Mouse (Mus musculus): ENCODE measurements around the gene Mgst2. TPM values are rescaled to one million over a fixed set of nuclear protein-coding genes. Genes with fewer than 3 reads are reported as not detected.
A peak's percentile ranks its signal among the peaks of the same experiment; 100 is the strongest.

The Mgst2 gene
- polyA plus RNA-seq, 1 experiment from 2014 or later: 1.9 TPM

DNA sequence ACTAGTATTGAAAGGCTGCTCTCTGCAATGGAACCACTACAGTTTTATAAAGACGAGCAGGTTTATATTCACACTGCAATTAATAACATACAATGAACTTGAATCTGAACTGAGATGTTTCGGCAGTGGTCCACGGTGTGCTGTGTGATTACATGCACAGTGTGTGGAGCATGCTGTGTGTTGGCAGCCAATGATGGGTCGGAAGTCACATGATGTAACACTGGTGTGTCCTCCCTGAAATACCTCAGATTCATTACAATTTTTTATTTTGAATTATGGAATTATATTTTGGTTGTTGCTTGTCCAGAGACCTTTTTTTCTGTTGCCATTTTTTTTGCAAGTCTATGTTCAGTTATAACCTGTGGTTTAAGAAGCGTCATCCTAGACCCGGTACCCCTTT is 22.8 kb upstream of the Mgst2 start:
- no peak overlapping the region for H3K4me3 ChIP-seq
- 91% methylated on average over 6 of the region's 6 CpGs for WGBS
- ATAC-seq (ENCODE audit: low FRiP score, low read depth): no peak
- H3K4me2 ChIP-seq (replicated peaks): no peak overlapping the region
- no peak overlapping the region for H3K9ac ChIP-seq
- peaks cover 3% of the 10 kb centered on the region; the same call in 1 of the 2 replicates for H3K9me3 ChIP-seq
- no peak overlapping the region for H3K27ac ChIP-seq
- H3K36me3 ChIP-seq: no peaks in the 10 kb centered on the region
- H3K27me3 ChIP-seq: no peaks in the 10 kb centered on the region
- 0 out of 2 replicates have a peak, but pooled peaks cover 4% of the 10 kb centered on the region for H3K4me1 ChIP-seq

DNA sequence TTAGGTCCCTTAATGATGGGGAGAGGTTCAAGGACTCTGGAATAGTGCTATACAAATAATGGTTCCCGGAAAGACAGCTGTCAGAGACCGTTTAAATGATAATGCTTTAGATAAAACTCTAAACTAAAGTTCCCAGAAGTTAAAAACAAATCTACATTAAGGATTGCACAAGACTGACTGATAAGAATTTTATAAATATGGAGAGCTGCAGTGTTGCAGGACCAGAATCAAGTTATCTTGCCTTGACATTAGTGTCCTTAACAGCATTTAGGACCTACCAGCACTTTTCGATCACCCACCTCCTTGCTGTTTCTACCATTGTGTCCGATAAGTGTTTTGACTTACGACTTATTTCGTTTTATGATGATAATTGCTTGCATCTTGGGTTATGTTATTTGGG is 21.9 kb upstream of the Mgst2 start:
- Histone ChIP-seq H3K27ac (no peak overlapping the region), H3K9ac (no peak overlapping the region), H3K4me3 (no peak overlapping the region), H3K9me3 (no peaks in the 10 kb centered on the region), H3K4me2 (replicated peaks) (no peak overlapping the region), H3K27me3 (no peaks in the 10 kb centered on the region), H3K4me1 (0 out of 2 replicates have a peak, but pooled peaks cover 4% of the 10 kb centered on the region), H3K36me3 (no peaks in the 10 kb centered on the region)
- no peak for ATAC-seq (ENCODE audit: low FRiP score, low read depth)
- 90% methylated on average over 6 of the region's 6 CpGs for WGBS

DNA sequence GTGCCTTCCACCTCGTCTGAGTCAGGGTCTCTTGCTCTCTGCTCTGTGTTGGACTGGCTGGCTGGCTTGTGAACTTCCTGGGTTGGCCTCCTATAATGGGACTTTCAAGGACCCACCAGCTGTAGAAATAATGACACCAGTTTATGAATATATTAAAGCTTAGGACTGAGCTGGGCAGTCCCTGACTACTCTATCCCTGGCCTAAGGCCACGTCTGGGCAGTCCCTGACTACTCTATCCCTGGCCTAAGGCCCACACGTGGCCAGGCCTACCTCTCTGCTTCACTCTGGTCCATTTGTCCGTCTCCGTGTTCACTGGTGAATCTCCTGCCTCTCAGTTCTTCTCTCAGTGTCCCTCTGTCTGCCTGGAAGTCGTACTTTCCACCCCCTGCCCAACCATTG is 14.7 kb upstream of the Mgst2 start:
- no peaks in the 10 kb centered on the region for H3K9me3 ChIP-seq
- H3K9ac ChIP-seq: no peak overlapping the region
- 0 out of 2 replicates have a peak, but pooled peaks cover 3% of the 10 kb centered on the region for H3K27me3 ChIP-seq
- 82% methylated on average over 6 of the region's 6 CpGs for WGBS
- no peak overlapping the region for H3K4me3 ChIP-seq
- no peak overlapping the region for H3K4me2 ChIP-seq (replicated peaks)
- ATAC-seq (ENCODE audit: low FRiP score, low read depth): no peak
- no peaks in the 10 kb centered on the region for H3K36me3 ChIP-seq
- no peak overlapping the region for H3K27ac ChIP-seq
- H3K4me1 ChIP-seq: peaks cover 5% of the 10 kb centered on the region; the same call in 1 of the 2 replicates

DNA sequence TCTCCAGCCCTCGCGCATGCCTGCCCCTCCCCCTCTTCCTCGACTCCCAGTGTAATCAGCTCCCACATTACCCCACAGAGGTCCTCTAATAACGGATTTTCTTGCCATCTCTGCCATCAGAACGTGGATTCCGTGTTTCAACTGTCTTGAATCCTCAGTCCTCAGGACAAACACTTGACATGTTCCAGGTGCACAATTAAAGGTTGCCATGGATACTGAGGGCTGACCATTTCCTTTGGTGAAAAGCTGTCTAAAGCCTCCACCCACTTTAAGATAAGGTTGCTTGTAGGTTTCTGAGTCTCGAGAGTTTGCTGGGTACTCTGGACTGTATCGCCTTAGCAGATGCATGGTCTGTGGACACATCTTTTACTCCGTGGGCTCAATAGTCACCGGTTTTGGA is 13.9 kb upstream of the Mgst2 start:
- Histone ChIP-seq H3K4me3 (no peak overlapping the region), H3K27ac (no peak overlapping the region), H3K9ac (no peak overlapping the region), H3K9me3 (no peaks in the 10 kb centered on the region), H3K27me3 (0 out of 2 replicates have a peak, but pooled peaks cover 5% of the 10 kb centered on the region), H3K4me2 (replicated peaks) (no peak overlapping the region), H3K36me3 (no peaks in the 10 kb centered on the region), H3K4me1 (peaks cover 5% of the 10 kb centered on the region; the same call in 1 of the 2 replicates)
- 57% methylated on average over 10 of the region's 10 CpGs for WGBS
- no peak for ATAC-seq (ENCODE audit: low FRiP score, low read depth)

DNA sequence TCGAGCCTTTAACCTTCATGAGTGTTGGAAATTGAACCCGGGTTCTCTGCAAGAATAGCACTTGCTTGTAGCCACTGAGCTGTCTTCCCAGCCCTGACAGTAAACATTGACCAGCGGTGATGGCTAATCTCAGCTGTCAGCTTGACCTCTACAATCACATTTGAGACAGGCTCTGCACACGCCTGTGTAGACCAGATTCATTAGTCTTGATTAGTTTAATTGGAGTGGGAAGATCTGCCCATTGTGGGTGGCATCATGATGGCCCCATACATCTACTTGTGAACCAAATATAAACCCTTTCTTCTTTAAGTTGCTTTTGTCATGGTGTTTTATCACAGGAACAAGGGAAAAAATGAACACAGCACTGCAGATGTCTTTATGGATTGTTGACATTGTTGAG is 12.8 kb upstream of the Mgst2 start:
- H3K27me3 ChIP-seq: 0 out of 2 replicates have a peak, but pooled peaks cover 5% of the 10 kb centered on the region
- H3K36me3 ChIP-seq: no peaks in the 10 kb centered on the region
- no peak for ATAC-seq (ENCODE audit: low FRiP score, low read depth)
- peaks cover 15% of the 10 kb centered on the region for H3K4me1 ChIP-seq
- H3K9ac ChIP-seq: no peak overlapping the region
- no peak overlapping the region for H3K4me3 ChIP-seq
- H3K9me3 ChIP-seq: no peaks in the 10 kb centered on the region
- H3K4me2 ChIP-seq (replicated peaks): no peak overlapping the region
- H3K27ac ChIP-seq: no peak overlapping the region
- WGBS: 79% methylated on average over 4 of the region's 4 CpGs

DNA sequence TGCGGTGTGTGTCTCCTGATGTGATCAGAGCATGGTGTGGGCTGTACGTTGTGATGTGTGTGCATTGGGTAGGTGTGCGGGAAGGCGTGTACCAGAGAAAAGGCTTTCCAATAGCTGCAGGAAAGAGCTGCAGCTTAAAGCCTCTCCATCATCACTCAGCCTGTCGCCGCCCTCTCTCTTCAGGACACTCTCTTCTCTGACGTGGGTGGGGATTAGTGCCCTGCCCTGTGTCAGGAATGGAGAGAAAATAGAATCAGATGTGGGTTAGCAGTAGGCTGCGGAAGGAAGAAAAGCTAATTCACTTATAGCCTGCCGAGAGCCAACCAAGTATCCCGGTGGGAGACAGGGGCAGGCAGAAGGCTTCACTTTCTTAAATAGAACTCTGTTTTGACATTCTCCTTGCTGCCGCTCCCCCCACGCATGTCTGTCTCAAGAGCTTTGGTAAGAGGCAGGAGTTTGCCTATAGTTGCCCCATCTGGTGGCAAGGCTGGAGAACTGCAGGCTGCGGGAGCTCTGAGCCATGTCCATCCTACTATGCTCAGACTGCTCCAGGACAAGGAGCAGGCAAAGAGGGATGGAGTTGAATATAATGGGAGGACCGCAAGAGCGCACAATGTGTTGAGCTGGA is 12.0 kb upstream of the Mgst2 start:
- H3K27me3 ChIP-seq: 0 out of 2 replicates have a peak, but pooled peaks cover 5% of the 10 kb centered on the region
- peak overlapping the region; percentile 32; the same call in 1 of the 2 replicates for H3K9ac ChIP-seq
- no peak overlapping the region for H3K27ac ChIP-seq
- peak; percentile 74; the same call in 1 of the 2 replicates for ATAC-seq (ENCODE audit: low FRiP score, low read depth)
- no peak overlapping the region for H3K4me3 ChIP-seq
- peak overlapping the region; percentile 48 for H3K4me2 ChIP-seq (replicated peaks)
- peaks cover 23% of the 10 kb centered on the region for H3K4me1 ChIP-seq
- 40% methylated on average over 15 of the region's 15 CpGs for WGBS
- H3K36me3 ChIP-seq: no peaks in the 10 kb centered on the region
- no peaks in the 10 kb centered on the region for H3K9me3 ChIP-seq

DNA sequence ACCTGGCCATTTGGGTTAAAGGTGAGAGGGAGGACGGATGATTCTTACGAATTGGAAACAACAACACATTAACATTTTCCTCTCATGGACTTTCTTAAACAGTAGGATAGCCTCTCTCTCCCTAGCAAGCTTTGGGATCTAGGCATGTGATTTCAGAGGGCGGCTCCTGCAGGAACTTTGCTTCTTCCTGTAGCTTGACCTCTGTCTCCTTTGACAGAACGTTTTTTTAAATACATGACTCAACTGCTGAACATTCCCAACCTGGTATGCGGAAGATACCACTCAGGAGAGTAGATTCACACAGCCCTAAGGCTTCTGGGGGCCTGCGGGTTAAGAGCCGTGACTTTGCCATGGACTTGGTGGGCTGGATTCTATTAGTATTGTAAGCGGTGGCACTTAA is 10.7 kb upstream of the Mgst2 start:
- Histone ChIP-seq H3K9ac (no peak overlapping the region), H3K9me3 (no peaks in the 10 kb centered on the region), H3K27ac (no peak overlapping the region), H3K36me3 (no peaks in the 10 kb centered on the region), H3K4me1 (peaks cover 23% of the 10 kb centered on the region), H3K4me3 (no peak overlapping the region), H3K27me3 (0 out of 2 replicates have a peak, but pooled peaks cover 5% of the 10 kb centered on the region), H3K4me2 (replicated peaks) (no peak overlapping the region)
- no peak for ATAC-seq (ENCODE audit: low FRiP score, low read depth)
- 73% methylated on average over 8 of the region's 8 CpGs for WGBS

DNA sequence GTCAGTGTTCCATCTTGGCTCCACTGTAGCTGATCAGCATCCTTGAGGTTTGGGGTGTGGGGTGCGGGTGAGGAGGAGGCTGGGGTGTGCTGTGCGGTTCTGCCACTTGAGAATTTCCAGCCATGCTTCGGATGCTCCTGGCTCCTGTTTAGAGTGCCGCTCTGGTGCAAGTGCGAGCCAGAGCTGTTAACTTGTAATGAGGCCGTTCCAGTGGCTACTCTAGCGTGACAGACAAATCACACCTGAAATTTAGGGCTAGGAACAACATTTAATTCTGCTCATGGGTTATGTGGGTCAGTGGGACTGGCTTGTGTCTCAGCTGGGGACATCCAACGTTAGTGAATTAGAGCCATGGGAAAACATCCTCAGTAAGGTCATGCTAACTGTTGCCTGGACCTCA is 10.2 kb upstream of the Mgst2 start:
- Histone ChIP-seq H3K27ac (no peak overlapping the region), H3K9ac (no peak overlapping the region), H3K36me3 (no peaks in the 10 kb centered on the region), H3K9me3 (no peaks in the 10 kb centered on the region), H3K4me2 (replicated peaks) (no peak overlapping the region), H3K4me3 (no peak overlapping the region), H3K4me1 (peaks cover 23% of the 10 kb centered on the region), H3K27me3 (0 out of 2 replicates have a peak, but pooled peaks cover 5% of the 10 kb centered on the region)
- ATAC-seq (ENCODE audit: low FRiP score, low read depth): no peak
- 61% methylated on average over 8 of the region's 8 CpGs for WGBS

DNA sequence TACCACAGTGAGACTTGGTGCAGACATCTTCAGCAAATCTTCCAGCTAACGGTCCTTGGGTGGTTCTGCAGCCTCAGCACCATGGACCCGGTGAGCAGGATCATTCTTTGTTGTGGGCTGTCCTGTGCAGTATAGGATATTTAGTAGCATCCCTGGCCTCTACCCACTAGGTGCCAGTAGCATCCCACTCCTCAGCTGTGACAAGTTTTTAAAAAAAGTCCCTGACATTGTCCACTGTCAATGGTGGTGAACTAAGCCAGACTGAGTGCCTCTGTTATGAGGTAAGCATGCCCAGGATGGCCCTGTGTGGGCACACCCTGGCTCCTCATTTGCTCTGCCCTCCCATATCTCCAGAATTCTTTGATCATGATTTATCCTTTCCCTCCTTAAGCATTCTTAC is 9.0 kb upstream of the Mgst2 start:
- Histone ChIP-seq H3K36me3 (no peaks in the 10 kb centered on the region), H3K27ac (no peak overlapping the region), H3K27me3 (0 out of 2 replicates have a peak, but pooled peaks cover 5% of the 10 kb centered on the region), H3K4me3 (no peak overlapping the region), H3K9me3 (no peaks in the 10 kb centered on the region), H3K4me2 (replicated peaks) (no peak overlapping the region), H3K9ac (no peak overlapping the region), H3K4me1 (peaks cover 23% of the 10 kb centered on the region)
- WGBS: 85% methylated on average over 2 of the region's 2 CpGs
- no peak for ATAC-seq (ENCODE audit: low FRiP score, low read depth)

DNA sequence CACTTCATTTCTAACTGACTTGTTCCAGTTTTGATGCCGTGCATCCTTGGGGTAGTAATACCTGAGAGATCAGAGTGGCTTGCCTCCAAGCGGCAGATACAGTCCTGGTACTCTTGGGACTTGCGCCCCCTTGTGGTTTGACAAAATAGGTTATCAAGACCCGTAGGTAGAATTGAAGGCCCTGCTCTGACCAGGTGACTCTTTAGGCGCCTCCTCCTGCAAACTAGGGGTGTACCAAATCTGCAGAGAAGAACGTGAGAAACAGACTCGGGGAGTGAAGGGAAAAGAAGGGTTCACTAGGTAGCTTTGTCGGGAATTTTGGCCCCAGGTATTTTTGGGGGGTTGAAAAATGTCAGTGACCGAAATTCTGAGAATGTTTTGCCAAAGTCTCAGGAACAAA is 7.9 kb upstream of the Mgst2 start:
- Histone ChIP-seq H3K27ac (peak overlapping the region; percentile 69), H3K4me1 (peaks cover 23% of the 10 kb centered on the region), H3K36me3 (no peaks in the 10 kb centered on the region), H3K9ac (peak overlapping the region; percentile 31; the same call in 1 of the 2 replicates), H3K4me2 (replicated peaks) (peak overlapping the region; percentile 60), H3K4me3 (peak overlapping the region; percentile 25), H3K9me3 (no peaks in the 10 kb centered on the region), H3K27me3 (0 out of 2 replicates have a peak, but pooled peaks cover 5% of the 10 kb centered on the region)
- 1% methylated on average over 9 of the region's 9 CpGs for WGBS
- ATAC-seq (ENCODE audit: low FRiP score, low read depth): peak; percentile 42

DNA sequence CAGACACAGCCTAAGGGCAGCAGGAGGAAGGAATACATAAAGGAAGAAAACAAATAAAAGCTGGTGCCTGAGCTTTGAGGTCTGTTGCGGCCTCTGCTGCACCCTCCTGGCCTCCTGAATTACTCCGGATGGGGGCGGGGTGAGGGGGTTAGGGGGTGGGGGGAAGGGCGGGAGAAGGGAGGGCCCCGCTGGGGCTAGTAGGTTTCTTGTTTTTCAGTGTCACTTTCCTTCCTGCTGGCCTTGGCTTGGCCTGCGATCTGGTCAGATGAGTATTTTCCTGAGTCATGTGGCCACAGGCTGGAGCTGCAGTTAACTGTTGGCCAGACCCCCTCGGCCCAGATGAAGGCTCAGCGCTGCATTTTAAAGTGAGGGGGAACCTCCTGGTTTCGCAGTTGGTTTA is 7.5 kb upstream of the Mgst2 start:
- Histone ChIP-seq H3K4me2 (replicated peaks) (peak overlapping the region; percentile 60), H3K9me3 (no peaks in the 10 kb centered on the region), H3K36me3 (no peaks in the 10 kb centered on the region), H3K4me3 (peak overlapping the region; percentile 25), H3K27me3 (0 out of 2 replicates have a peak, but pooled peaks cover 5% of the 10 kb centered on the region), H3K9ac (peak overlapping the region; percentile 31), H3K4me1 (peaks cover 23% of the 10 kb centered on the region), H3K27ac (peak overlapping the region; percentile 69)
- ATAC-seq (ENCODE audit: low FRiP score, low read depth): peak; percentile 57; the same call in 1 of the 2 replicates
- WGBS: 2% methylated on average over 9 of the region's 9 CpGs

DNA sequence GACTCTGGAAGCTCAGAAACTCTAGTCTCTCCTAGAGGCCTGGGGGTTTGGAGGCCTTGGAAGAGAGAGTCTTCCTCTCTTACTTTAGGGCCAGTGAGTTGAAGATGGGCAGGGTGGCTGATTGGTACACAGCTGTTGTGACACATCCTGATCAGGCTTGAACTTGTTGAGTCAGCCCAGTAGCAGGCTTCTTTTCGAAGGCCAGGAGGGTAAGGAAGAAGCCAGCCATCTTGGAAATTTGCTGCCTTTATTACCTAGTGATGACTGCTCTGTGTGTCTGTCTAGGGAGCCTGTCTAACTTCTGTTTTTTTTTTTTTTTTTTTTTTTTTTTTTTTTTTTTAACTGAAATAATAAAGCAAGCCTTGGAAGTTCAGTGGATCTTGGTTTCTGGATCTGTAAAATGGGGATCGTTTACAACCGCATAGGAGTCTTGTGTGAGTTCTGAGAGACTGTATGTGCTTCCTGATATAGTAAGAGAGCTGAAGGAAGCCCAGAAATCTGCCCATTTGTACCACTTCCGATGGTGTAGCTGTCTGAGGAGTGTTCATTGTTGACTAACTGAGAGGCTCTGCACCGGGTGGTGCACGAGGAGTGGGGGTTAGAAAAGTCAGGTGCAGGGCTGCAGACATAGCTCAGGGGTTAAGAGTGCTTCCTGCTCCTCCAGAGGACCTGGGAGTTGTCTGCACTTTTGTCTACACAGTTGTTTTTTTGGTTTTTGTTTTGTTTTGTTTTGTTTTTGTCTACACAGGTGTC is 5.7 kb upstream of the Mgst2 start:
- Histone ChIP-seq H3K4me2 (replicated peaks) (no peak overlapping the region), H3K4me3 (no peak overlapping the region), H3K9ac (no peak overlapping the region), H3K4me1 (peaks cover 18% of the 10 kb centered on the region), H3K36me3 (no peaks in the 10 kb centered on the region), H3K27me3 (0 out of 2 replicates have a peak, but pooled peaks cover 5% of the 10 kb centered on the region), H3K9me3 (no peaks in the 10 kb centered on the region), H3K27ac (no peak overlapping the region; the same call in 1 of the 2 replicates)
- ATAC-seq (ENCODE audit: low FRiP score, low read depth): no peak
- WGBS: 84% methylated on average over 6 of the region's 6 CpGs

All from limb, embryonic 13.5 days (tissue).